Mouse (Mus musculus) C2C12 (cell line): ENCODE results near the gene Rars2. TPM values are rescaled to one million over a fixed set of nuclear protein-coding genes. Genes with fewer than 3 reads are reported as not detected.

Experiments used
- H3K27me3 ChIP-seq: one replicate; pipeline ENCODE4 v1.6.1; 2011; ENCODE audit not compliant: control insufficient read depth, insufficient read depth, insufficient read length
- H3K36me3 ChIP-seq: one replicate; pipeline ENCODE4 v1.6.1; 2011; ENCODE audit not compliant: control insufficient read depth, insufficient read depth
- H3K4me3 ChIP-seq: one replicate; pipeline ENCODE4 v1.5.1; 2011; ENCODE audit warnings: mild to moderate bottlenecking, control low read depth; ENCODE audit not compliant: poor library complexity, insufficient read depth, severe bottlenecking
- H3K79me2 ChIP-seq: one replicate; pipeline ENCODE4 v1.6.1; 2011; ENCODE audit not compliant: control insufficient read depth, insufficient read depth
- H3K79me3 ChIP-seq: one replicate; pipeline ENCODE4 v1.6.1; 2011; ENCODE audit warnings: low read depth, control low read depth
- H3ac ChIP-seq: one replicate; pipeline ENCODE3; 2011; ENCODE audit warnings: low read depth; ENCODE audit not compliant: control insufficient read depth, insufficient read length
- CEBPB ChIP-seq: IDR thresholded peaks from one replicate; pipeline ENCODE4 v1.6.1; 2011; ENCODE audit warnings: low read depth, mild to moderate bottlenecking, control low read depth, moderate library complexity
- CTCF ChIP-seq: IDR thresholded peaks from one replicate; pipeline ENCODE4 v1.5.1; 2011; ENCODE audit not compliant: control insufficient read depth, insufficient read depth, insufficient read length
- FOSL1 ChIP-seq: IDR thresholded peaks from one replicate; pipeline ENCODE4 v1.8.0; 2011; ENCODE audit warnings: mild to moderate bottlenecking, low read length; ENCODE audit not compliant: poor library complexity, insufficient read depth, severe bottlenecking
- MAX ChIP-seq: IDR thresholded peaks from one replicate; pipeline ENCODE4 v1.6.1; 2011; ENCODE audit warnings: mild to moderate bottlenecking, control low read depth
- MYOD1 ChIP-seq: IDR thresholded peaks from one replicate; pipeline ENCODE4 v1.6.1; 2011; ENCODE audit warnings: low read depth; ENCODE audit not compliant: control insufficient read depth, insufficient read length
- MYOG ChIP-seq: IDR thresholded peaks from one replicate; pipeline ENCODE4 v1.6.1; 2011; ENCODE audit not compliant: control insufficient read depth, insufficient read length; ENCODE audit errors: extremely low read depth
- USF1 ChIP-seq: IDR thresholded peaks from one replicate; pipeline ENCODE4 v1.6.1; 2011; ENCODE audit warnings: low read depth, mild to moderate bottlenecking, control low read depth, moderate library complexity
- polyA plus RNA-seq: library from polyadenylated mRNA; unstranded; fragments of >200 nt; fragmentation: generic; extraction: Trizol; gene quantifications from one replicate; pipeline ENCODE4 v1.2.1, GENCODE M21; 2012; ENCODE audit warnings: missing spikeins

The Rars2 gene
- polyA plus RNA-seq, 1 experiment, result 9.7 TPM

- TF ChIP-seq CTCF, result no peak
- TF ChIP-seq FOSL1, result no peak
- no peak for TF ChIP-seq CEBPB
- no peak for TF ChIP-seq MYOG
- peaks cover 2% of the 10 kb centered on the region for H3K79me3 ChIP-seq
- H3ac ChIP-seq, result no peak overlapping the region
- no peak overlapping the region for H3K4me3 ChIP-seq
- H3K79me2 ChIP-seq, result no peaks in the 10 kb centered on the region
- no peaks in the 10 kb centered on the region for H3K27me3 ChIP-seq
- H3K36me3 ChIP-seq, result peaks cover 76% of the 10 kb centered on the region
Measured at GRCm38 (mm10) chr4:34581990-34582389, 32.8 kb upstream of the Rars2 start.

GRCm38 (mm10) chr4:34582476-34582875 is 32.3 kb upstream of the Rars2 start:
- no peaks in the 10 kb centered on the region for H3K79me2 ChIP-seq
- H3K4me3 ChIP-seq, result no peak overlapping the region
- peaks cover 2% of the 10 kb centered on the region for H3K79me3 ChIP-seq
- peaks cover 75% of the 10 kb centered on the region for H3K36me3 ChIP-seq
- no peak overlapping the region for H3ac ChIP-seq
- H3K27me3 ChIP-seq, result no peaks in the 10 kb centered on the region
- TF ChIP-seq MAX (peak; percentile 21), CTCF (no peak)

- H3K36me3 ChIP-seq, result peaks cover 76% of the 10 kb centered on the region
- H3K4me3 ChIP-seq, result no peak overlapping the region
- peaks cover 2% of the 10 kb centered on the region for H3K79me3 ChIP-seq
- H3K27me3 ChIP-seq, result no peaks in the 10 kb centered on the region
- H3K79me2 ChIP-seq, result no peaks in the 10 kb centered on the region
- TF ChIP-seq USF1 (no peak), CTCF (no peak), FOSL1 (no peak), MYOD1 (no peak), CEBPB (no peak), MYOG (no peak), MAX (no peak)
- no peak overlapping the region for H3ac ChIP-seq
Measured at GRCm38 (mm10) chr4:34583427-34583826, 31.3 kb upstream of the Rars2 start.

- Histone ChIP-seq H3K36me3 (peaks cover 75% of the 10 kb centered on the region), H3ac (no peak overlapping the region), H3K79me2 (no peaks in the 10 kb centered on the region), H3K4me3 (no peak overlapping the region), H3K79me3 (peaks cover 2% of the 10 kb centered on the region), H3K27me3 (no peaks in the 10 kb centered on the region)
- no peak for TF ChIP-seq MYOD1
- no peak for TF ChIP-seq MAX
- no peak for TF ChIP-seq CTCF
Measured at GRCm38 (mm10) chr4:34584871-34585607, 29.7 kb upstream of the Rars2 start.

- H3K4me3 ChIP-seq, result no peak overlapping the region
- H3K36me3 ChIP-seq, result peaks cover 67% of the 10 kb centered on the region
- H3K79me2 ChIP-seq, result no peaks in the 10 kb centered on the region
- no peaks in the 10 kb centered on the region for H3K27me3 ChIP-seq
- no peaks in the 10 kb centered on the region for H3K79me3 ChIP-seq
- no peak for TF ChIP-seq MYOG
- no peak for TF ChIP-seq USF1
- TF ChIP-seq FOSL1, result no peak
- no peak for TF ChIP-seq MYOD1
- TF ChIP-seq MAX, result no peak
- no peak for TF ChIP-seq CTCF
- TF ChIP-seq CEBPB, result no peak
- no peak overlapping the region for H3ac ChIP-seq
Measured at GRCm38 (mm10) chr4:34603123-34603522, 11.6 kb upstream of the Rars2 start.

GRCm38 (mm10) chr4:34606658-34607057 is 8.1 kb upstream of the Rars2 start:
- Histone ChIP-seq H3K4me3 (no peak overlapping the region), H3K79me3 (peaks cover 6% of the 10 kb centered on the region), H3K27me3 (no peaks in the 10 kb centered on the region), H3K36me3 (peaks cover 58% of the 10 kb centered on the region), H3ac (no peak overlapping the region), H3K79me2 (peaks cover 9% of the 10 kb centered on the region)
- TF ChIP-seq USF1, result no peak
- no peak for TF ChIP-seq MYOD1
- TF ChIP-seq MAX, result no peak
- no peak for TF ChIP-seq CTCF
- no peak for TF ChIP-seq CEBPB
- TF ChIP-seq MYOG, result no peak
- no peak for TF ChIP-seq FOSL1
